Mouse (Mus musculus) forebrain, postnatal 0 days (tissue): ENCODE data around the gene Slco1a1. TPM values are rescaled to one million over a fixed set of nuclear protein-coding genes. Genes with fewer than 3 reads are reported as not detected.
"Not testable (repeated sequence)": the region's sequence is repeated elsewhere in the genome, so short reads cannot be mapped to it uniquely, and the experiment has no call there.

ENCODE experiments used
- ATAC-seq: fragments of 200-750 bp; cut with Nextera tagmentation; 2 replicates; pipeline ENCODE4 v1.8.0; 2017; ENCODE audit warnings: mild to moderate bottlenecking, moderate library complexity
- DNase-seq: peaks from one replicate; pipeline ENCODE4 v3.0.0-alpha.2; 2015
- H3K27ac ChIP-seq: fragments of 300-500 bp; sonication (generic); 2 replicates; pipeline ENCODE4 v1.5.1; 2014; ENCODE audit warnings: low read depth, mild to moderate bottlenecking, antibody characterized with exemption, low read length, moderate library complexity, mixed read lengths
- H3K27me3 ChIP-seq: fragments of 300-500 bp; sonication (generic); 2 replicates; pipeline ENCODE4 v1.6.1; 2014; ENCODE audit warnings: mild to moderate bottlenecking, low read length, mixed read lengths; ENCODE audit not compliant: insufficient read depth
- H3K36me3 ChIP-seq: fragments of 300-500 bp; sonication (generic); 2 replicates; pipeline ENCODE4 v1.6.1; 2014; ENCODE audit warnings: mild to moderate bottlenecking, moderate library complexity; ENCODE audit not compliant: insufficient read depth
- H3K4me1 ChIP-seq: fragments of 300-500 bp; sonication (generic); 2 replicates; pipeline ENCODE4 v1.6.1; 2014; ENCODE audit warnings: antibody characterized with exemption; ENCODE audit not compliant: insufficient read depth
- H3K4me2 ChIP-seq: fragments of 300-500 bp; sonication (generic); 2 replicates; pipeline ENCODE4 v1.6.1; 2014; ENCODE audit warnings: low read depth, mild to moderate bottlenecking, moderate library complexity
- H3K4me3 ChIP-seq: fragments of 300-500 bp; sonication (generic); 2 replicates; pipeline ENCODE4 v1.5.1; 2014; ENCODE audit warnings: low read depth, low read length, mixed read lengths
- H3K9ac ChIP-seq: fragments of 300-500 bp; sonication (generic); 2 replicates; pipeline ENCODE4 v1.6.1; 2014; ENCODE audit warnings: mild to moderate bottlenecking
- H3K9me3 ChIP-seq: fragments of 300-500 bp; sonication (generic); 2 replicates; pipeline ENCODE4 v1.6.1; 2016; ENCODE audit warnings: low read length
- CTCF ChIP-seq: sonication (generic); IDR thresholded peaks from 2 replicates; pipeline ENCODE4 v1.5.1; 2016; ENCODE audit warnings: antibody characterized with exemption, control low read depth, low read depth
- WGBS: fragments of 180-500 bp; shearing (Covaris S2); extraction: QIAGEN DNeasy Blood & Tissue Kit; methylation state at CpG from one replicate; pipeline ENCODE4 v1.1.7; 2014; 5-methylcytosine and 5-hydroxymethylcytosine counted together
- polyA plus RNA-seq: library from polyadenylated mRNA; unstranded; fragments of >200 nt; fragmentation: Nextera tagmentation; extraction: Ambion mirVana; gene quantifications from 2 replicates; pipeline ENCODE4 v1.2.1, GENCODE M21; 2015
- total RNA-seq: library from RNA; depleted of rRNA; stranded (reverse); fragments of >200 nt; gene quantifications from 2 replicates; pipeline ENCODE4 v1.2.3, GENCODE M21; 2014

The Slco1a1 gene
- total and polyA plus RNA-seq, 2 experiments from 2014 or later = not detected

DNA sequence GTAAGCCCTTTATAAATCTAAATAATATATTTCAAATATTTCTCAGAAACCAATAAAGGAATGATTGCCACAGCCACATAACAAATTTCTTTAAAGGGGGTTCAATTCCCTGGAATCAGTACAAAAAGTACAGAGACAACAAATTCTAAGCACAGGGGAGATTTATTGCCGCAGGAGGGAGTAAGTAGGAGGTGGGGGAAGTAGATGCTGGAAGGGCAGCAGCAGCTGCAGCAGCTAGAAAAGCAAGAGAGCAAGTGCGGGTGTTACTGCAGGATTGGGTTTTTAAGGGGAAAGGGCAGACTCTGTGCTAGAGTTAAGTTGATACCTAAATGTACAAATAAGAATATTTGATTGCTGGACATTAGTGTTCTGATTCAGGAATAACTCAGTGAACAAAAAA lies 57.0 kb downstream of the Slco1a1 start:
- Histone ChIP-seq H3K4me3 (no peak overlapping the region), H3K9me3 (no peaks in the 10 kb centered on the region), H3K9ac (no peak overlapping the region), H3K27me3 (no peaks in the 10 kb centered on the region), H3K27ac (no peak overlapping the region), H3K36me3 (no peaks in the 10 kb centered on the region), H3K4me1 (no peaks in the 10 kb centered on the region), H3K4me2 (no peak overlapping the region)
- no peak for TF ChIP-seq CTCF
- ATAC-seq (no peak), DNase-seq (no peak)
- WGBS = 58% methylated on average over 2 of the region's 2 CpGs

DNA sequence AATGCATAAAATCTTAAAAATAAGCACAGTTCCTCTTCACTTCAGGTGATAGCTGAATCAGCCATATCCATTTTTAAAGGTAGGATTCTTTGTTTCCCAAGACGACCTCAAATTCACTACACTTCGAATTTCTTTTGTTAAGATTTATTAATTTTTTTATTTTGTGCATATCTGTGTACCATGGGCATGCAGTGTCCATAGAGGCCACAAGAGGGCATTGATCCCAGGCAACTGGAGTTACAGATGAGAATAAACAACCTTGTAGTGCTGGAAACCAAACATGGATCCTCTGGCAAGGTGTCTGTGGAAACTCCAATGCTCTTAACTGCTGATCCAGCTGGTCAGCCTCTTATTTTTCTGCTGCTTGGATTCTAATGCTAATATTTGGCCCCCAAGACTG lies 58.5 kb downstream of the Slco1a1 start:
- TF ChIP-seq CTCF = peak; percentile 15; the same call in 1 of the 2 replicates
- Histone ChIP-seq H3K27ac (no peak overlapping the region), H3K9ac (no peak overlapping the region), H3K36me3 (no peaks in the 10 kb centered on the region), H3K9me3 (no peaks in the 10 kb centered on the region), H3K4me1 (no peaks in the 10 kb centered on the region), H3K4me3 (no peak overlapping the region), H3K4me2 (no peak overlapping the region), H3K27me3 (no peaks in the 10 kb centered on the region)
- DNase-seq (no peak), ATAC-seq (no peak)
- WGBS = 73% methylated on average over 2 of the region's 2 CpGs

GRCm38 (mm10) chr6:141882581-141882980 lies 64.2 kb downstream of the Slco1a1 start:
- no peak overlapping the region for H3K27ac ChIP-seq
- H3K27me3 ChIP-seq = no peaks in the 10 kb centered on the region
- ATAC-seq = no peak
- H3K4me1 ChIP-seq = no peaks in the 10 kb centered on the region
- no peak for TF ChIP-seq CTCF
- no peak for DNase-seq
- H3K9ac ChIP-seq = no peak overlapping the region
- H3K4me3 ChIP-seq = no peak overlapping the region
- 70% methylated on average over 1 of the region's 1 CpGs for WGBS
- no peaks in the 10 kb centered on the region for H3K9me3 ChIP-seq
- H3K4me2 ChIP-seq = no peak overlapping the region
- H3K36me3 ChIP-seq = no peaks in the 10 kb centered on the region

DNA sequence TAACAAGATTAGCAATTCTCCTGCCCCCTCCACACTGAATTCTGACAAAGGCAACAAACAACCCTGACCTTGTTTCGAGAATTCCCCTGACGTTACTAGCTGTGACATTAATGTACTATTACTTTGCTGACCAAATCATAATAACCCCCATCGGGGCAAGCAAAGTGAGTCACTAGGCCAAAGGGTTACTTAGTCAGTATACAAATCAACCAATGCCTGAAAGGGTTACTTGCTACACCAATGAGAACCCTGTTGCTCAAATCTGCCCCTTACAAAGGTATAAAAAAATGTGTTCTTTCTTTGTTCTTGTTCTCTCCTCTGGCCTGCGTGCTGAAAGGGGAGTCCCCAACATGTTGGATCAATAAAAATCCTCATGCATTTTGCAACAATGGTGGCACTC lies 71.0 kb downstream of the Slco1a1 start:
- H3K9me3 ChIP-seq, H3K36me3 ChIP-seq, ATAC-seq, H3K9ac ChIP-seq, H3K4me1 ChIP-seq, DNase-seq, H3K4me3 ChIP-seq, H3K27me3 ChIP-seq, H3K4me2 ChIP-seq, H3K27ac ChIP-seq: not testable (repeated sequence)
- WGBS = 75% methylated on average over 4 of the region's 4 CpGs

- no peak overlapping the region for H3K4me2 ChIP-seq
- no peak overlapping the region for H3K4me3 ChIP-seq
- H3K9me3 ChIP-seq = no peaks in the 10 kb centered on the region
- DNase-seq (no peak), ATAC-seq (no peak)
- H3K4me1 ChIP-seq = no peaks in the 10 kb centered on the region
- H3K27ac ChIP-seq = no peak overlapping the region
- no peaks in the 10 kb centered on the region for H3K36me3 ChIP-seq
- no peak for TF ChIP-seq CTCF
- whole genome bisulfite sequencing = 80% methylated on average over 2 of the region's 2 CpGs
- H3K9ac ChIP-seq = no peak overlapping the region
- H3K27me3 ChIP-seq = no peaks in the 10 kb centered on the region
Measured at GRCm38 (mm10) chr6:141871711-141872110, 75.1 kb downstream of the Slco1a1 start.

GRCm38 (mm10) chr6:141868735-141869134 lies 78.0 kb downstream of the Slco1a1 start:
- ATAC-seq (no peak), DNase-seq (no peak)
- H3K4me3 ChIP-seq = no peak overlapping the region
- H3K27ac ChIP-seq = no peak overlapping the region
- H3K9me3 ChIP-seq = no peaks in the 10 kb centered on the region
- no peak overlapping the region for H3K4me2 ChIP-seq
- TF ChIP-seq CTCF = no peak
- H3K27me3 ChIP-seq = no peaks in the 10 kb centered on the region
- no peaks in the 10 kb centered on the region for H3K4me1 ChIP-seq
- H3K36me3 ChIP-seq = no peaks in the 10 kb centered on the region
- no peak overlapping the region for H3K9ac ChIP-seq
- 82% methylated on average over 5 of the region's 5 CpGs for WGBS

GRCm38 (mm10) chr6:141866026-141866425 lies 80.7 kb downstream of the Slco1a1 start:
- H3K27me3 ChIP-seq = no peaks in the 10 kb centered on the region
- no peak overlapping the region for H3K4me2 ChIP-seq
- no peaks in the 10 kb centered on the region for H3K36me3 ChIP-seq
- no peak overlapping the region for H3K27ac ChIP-seq
- 90% methylated on average over 5 of the region's 5 CpGs for WGBS
- ATAC-seq (no peak), DNase-seq (no peak)
- no peaks in the 10 kb centered on the region for H3K4me1 ChIP-seq
- no peak overlapping the region for H3K9ac ChIP-seq
- H3K4me3 ChIP-seq = no peak overlapping the region
- no peaks in the 10 kb centered on the region for H3K9me3 ChIP-seq
- TF ChIP-seq CTCF = no peak
